Mouse (Mus musculus) MEL (cell line): ENCODE results near the gene Cyp39a1. TPM values are rescaled to one million over a fixed set of nuclear protein-coding genes. Genes with fewer than 3 reads are reported as not detected.

Source experiments
- DNase-seq: peaks from one replicate; pipeline ENCODE4 v3.0.0; 2011; ENCODE audit warnings: low read depth, low spot score
- H3K27ac ChIP-seq: 2 replicates; pipeline ENCODE4 v1.5.1; 2012; ENCODE audit warnings: low read depth, mild to moderate bottlenecking, control low read depth, low read length, moderate library complexity; ENCODE audit not compliant: control insufficient read depth
- H3K27me3 ChIP-seq, 2 experiments: fragments of 150-350 bp in 1 of 2; sonication (generic) in 1 of 2; 2 replicates each; pipeline ENCODE4 v1.6.1; 2012; ENCODE audit warnings: low read length in 2 of 2, mild to moderate bottlenecking in 2 of 2, improper control_type of control experiment in 1 of 2, moderate library complexity in 1 of 2; ENCODE audit not compliant: insufficient read depth in 2 of 2, control insufficient read depth in 1 of 2
- H3K36me3 ChIP-seq, 2 experiments: 2 replicates each; pipeline ENCODE4 v1.6.1; 2012 to 2014; ENCODE audit warnings: low read length in 2 of 2, improper control_type of control experiment in 1 of 2, inconsistent platforms in 1 of 2, mild to moderate bottlenecking in 1 of 2; ENCODE audit not compliant: insufficient read depth in 2 of 2, control insufficient read depth in 1 of 2
- H3K4me1 ChIP-seq, 2 experiments: fragments of 150-350 bp in 1 of 2; sonication (generic) in 1 of 2; 2 replicates each; pipeline ENCODE4 v1.6.1; 2012; ENCODE audit warnings: low read length in 2 of 2, improper control_type of control experiment in 1 of 2, mild to moderate bottlenecking in 1 of 2; ENCODE audit not compliant: insufficient read depth in 2 of 2, control insufficient read depth in 1 of 2
- H3K4me3 ChIP-seq, 2 experiments: fragments of 150-350 bp in 1 of 2; sonication (generic) in 1 of 2; 2 replicates each; pipeline ENCODE4 v1.5.1; 2012; ENCODE audit warnings: low read depth in 2 of 2, low read length in 2 of 2, mild to moderate bottlenecking in 2 of 2, moderate library complexity in 2 of 2, control low read depth in 1 of 2, improper control_type of control experiment in 1 of 2; ENCODE audit not compliant: control insufficient read depth in 1 of 2, insufficient read depth in 1 of 2
- H3K79me2 ChIP-seq: 2 replicates; pipeline ENCODE4 v1.6.1; 2012; ENCODE audit warnings: mild to moderate bottlenecking, low read length, moderate library complexity; ENCODE audit not compliant: control insufficient read depth, poor library complexity, insufficient read depth
- H3K9ac ChIP-seq: 2 replicates; pipeline ENCODE4 v1.6.1; 2012; ENCODE audit warnings: low read depth, mild to moderate bottlenecking, control low read depth, low read length, moderate library complexity; ENCODE audit not compliant: control insufficient read depth, poor library complexity, severe bottlenecking
- H3K9me3 ChIP-seq: fragments of 150-350 bp; sonication (generic); replicated peaks from 2 replicates; pipeline ENCODE4 v1.6.1; 2012; ENCODE audit warnings: mild to moderate bottlenecking, low read length, improper control_type of control experiment, moderate library complexity; ENCODE audit not compliant: insufficient read depth
- CHD1 ChIP-seq: IDR thresholded peaks from 2 replicates; pipeline ENCODE4 v1.6.1; 2012; ENCODE audit warnings: low read depth, mild to moderate bottlenecking, inconsistent platforms, low read length, improper control_type of control experiment
- CHD2 ChIP-seq: IDR thresholded peaks from 2 replicates; pipeline ENCODE4 v1.6.1; 2011; ENCODE audit warnings: low read length, improper control_type of control experiment
- CTCF ChIP-seq, 3 experiments: IDR thresholded peaks in 2 of 3; conservative IDR thresholded peaks in 1 of 3; 2 replicates each; pipeline ENCODE4 v1.5.1; 2011 to 2012; ENCODE audit warnings: low read length in 3 of 3, low read depth in 2 of 3, mild to moderate bottlenecking in 2 of 3, improper control_type of control experiment in 1 of 3, inconsistent platforms in 1 of 3, mixed read lengths in 1 of 3, moderate library complexity in 1 of 3; ENCODE audit not compliant: control insufficient read depth in 1 of 3, insufficient read depth in 1 of 3, poor library complexity in 1 of 3, severe bottlenecking in 1 of 3
- ELF1 ChIP-seq: IDR thresholded peaks from 2 replicates; pipeline ENCODE4 v1.6.1; 2014; ENCODE audit warnings: low read depth, mild to moderate bottlenecking, inconsistent platforms, low read length, improper control_type of control experiment, moderate library complexity
- GABPA ChIP-seq: IDR thresholded peaks from 2 replicates; pipeline ENCODE4 v1.6.1; 2012; ENCODE audit warnings: low read depth, mild to moderate bottlenecking, inconsistent platforms, low read length, improper control_type of control experiment, moderate library complexity
- GATA1 ChIP-seq: IDR thresholded peaks from 2 replicates; pipeline ENCODE4 v1.6.1; 2011; ENCODE audit warnings: low read depth, low read length, improper control_type of control experiment
- HCFC1 ChIP-seq: IDR thresholded peaks from 2 replicates; pipeline ENCODE4 v1.6.1; 2012; ENCODE audit warnings: low read depth, mild to moderate bottlenecking, inconsistent platforms, low read length, improper control_type of control experiment, moderate library complexity
- KAT2A ChIP-seq: conservative IDR thresholded peaks from 2 replicates; pipeline ENCODE4 v1.6.1; 2012; ENCODE audit warnings: low read depth, low read length, improper control_type of control experiment, inconsistent platforms
- MAX ChIP-seq: IDR thresholded peaks from 2 replicates; pipeline ENCODE4 v1.6.1; 2011; ENCODE audit warnings: low read length, improper control_type of control experiment
- MEF2A ChIP-seq: IDR thresholded peaks from 2 replicates; pipeline ENCODE4 v1.6.1; 2014; ENCODE audit warnings: low read depth, mild to moderate bottlenecking, inconsistent platforms, low read length, improper control_type of control experiment; ENCODE audit not compliant: poor library complexity, insufficient replicate concordance, severe bottlenecking; ENCODE audit errors: extremely low read depth
- MXI1 ChIP-seq: IDR thresholded peaks from 2 replicates; pipeline ENCODE4 v1.6.1; 2011; ENCODE audit warnings: mild to moderate bottlenecking, low read depth, low read length, improper control_type of control experiment
- MYB ChIP-seq: IDR thresholded peaks from 2 replicates; pipeline ENCODE4 v1.6.1; 2011; ENCODE audit warnings: mild to moderate bottlenecking, low read depth, low read length, improper control_type of control experiment
- MYC ChIP-seq: IDR thresholded peaks from 2 replicates; pipeline ENCODE4 v1.6.1; 2011; ENCODE audit warnings: low read depth, mild to moderate bottlenecking, low read length, improper control_type of control experiment, moderate library complexity
- NRF1 ChIP-seq: IDR thresholded peaks from 2 replicates; pipeline ENCODE4 v1.6.1; 2014; ENCODE audit warnings: low read depth, mild to moderate bottlenecking, inconsistent platforms, low read length, improper control_type of control experiment, moderate library complexity; ENCODE audit not compliant: poor library complexity, insufficient read depth, severe bottlenecking
- POLR2AphosphoS5 ChIP-seq: IDR thresholded peaks from 2 replicates; pipeline ENCODE4 v1.6.1; 2012; ENCODE audit warnings: low read depth, borderline replicate concordance, mild to moderate bottlenecking, inconsistent platforms, low read length, moderate library complexity, mixed read lengths
- SIN3A ChIP-seq: IDR thresholded peaks from 2 replicates; pipeline ENCODE4 v1.6.1; 2012; ENCODE audit warnings: low read length, improper control_type of control experiment, inconsistent platforms
- SMC3 ChIP-seq: IDR thresholded peaks from 2 replicates; pipeline ENCODE4 v1.6.1; 2011; ENCODE audit warnings: low read depth, low read length, improper control_type of control experiment
- TCF12 ChIP-seq: IDR thresholded peaks from 2 replicates; pipeline ENCODE4 v1.6.1; 2014; ENCODE audit warnings: low read depth, mild to moderate bottlenecking, inconsistent platforms, low read length, improper control_type of control experiment, moderate library complexity
- UBTF ChIP-seq: IDR thresholded peaks from 2 replicates; pipeline ENCODE4 v1.6.1; 2012; ENCODE audit warnings: low read depth, mild to moderate bottlenecking, inconsistent platforms, low read length, improper control_type of control experiment, moderate library complexity, borderline replicate concordance; ENCODE audit not compliant: insufficient read depth
- USF2 ChIP-seq, 2 experiments: IDR thresholded peaks; 2 replicates each; pipeline ENCODE4 v1.6.1; 2011 to 2012; ENCODE audit warnings: improper control_type of control experiment in 2 of 2, low read length in 2 of 2, borderline replicate concordance in 1 of 2, inconsistent platforms in 1 of 2, low read depth in 1 of 2, mild to moderate bottlenecking in 1 of 2; ENCODE audit not compliant: insufficient read depth in 1 of 2
- ZC3H11A ChIP-seq: IDR thresholded peaks from 2 replicates; pipeline ENCODE4 v1.6.1; 2012; ENCODE audit warnings: low read depth, mild to moderate bottlenecking, inconsistent platforms, low read length, improper control_type of control experiment
- polyA plus RNA-seq, 2 experiments: library from polyadenylated mRNA; stranded (reverse) in 1 of 2; unstranded in 1 of 2; fragments of >175 nt in 1 of 2; fragments of >200 nt in 1 of 2; gene quantifications; 2 replicates each; pipeline versions ENCODE4 v1.2.1 to v1.2.4; 2012; ENCODE audit warnings: low replicate concordance in 2 of 2, low read depth in 1 of 2; ENCODE audit not compliant: insufficient read length in 2 of 2, insufficient read depth in 1 of 2, missing spikeins in 1 of 2
- total RNA-seq: library from RNA; depleted of rRNA; stranded (reverse); fragments of 300-350 nt; gene quantifications from 2 replicates; pipeline ENCODE4 v1.2.3, GENCODE M21; 2012

The Cyp39a1 gene
- total and polyA plus RNA-seq, 3 experiments = not detected

DNA sequence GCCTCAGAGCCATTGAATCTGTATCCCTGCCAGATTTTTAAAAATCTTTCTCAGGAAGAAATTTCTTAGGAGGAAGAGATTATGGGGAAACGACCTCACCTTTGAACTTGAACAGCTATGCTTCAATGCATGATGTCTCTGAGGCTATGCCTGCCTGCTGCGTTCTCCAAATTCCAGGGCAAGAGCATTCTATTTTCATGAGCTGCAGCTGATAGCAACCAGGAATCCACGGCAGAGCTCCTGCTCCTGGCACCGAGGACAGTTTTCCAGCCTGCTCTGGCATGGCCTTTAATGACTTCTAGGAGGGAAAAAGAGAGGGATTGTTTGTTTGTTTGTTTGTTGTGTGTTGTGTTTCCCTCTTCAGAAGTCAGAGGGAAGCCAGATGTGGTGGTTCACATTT lies 77.2 kb downstream of the Cyp39a1 start:
- H3K79me2 ChIP-seq = no peaks in the 10 kb centered on the region
- no peak for DNase-seq
- no peaks in the 10 kb centered on the region for H3K27me3 ChIP-seq
- no peak overlapping the region for H3K27ac ChIP-seq
- no peak overlapping the region for H3K4me3 ChIP-seq
- H3K4me1 ChIP-seq = no peaks in the 10 kb centered on the region
- no peaks in the 10 kb centered on the region for H3K36me3 ChIP-seq
- TF ChIP-seq POLR2AphosphoS5 (no peak), HCFC1 (no peak), GABPA (no peak), MYB (no peak), NRF1 (no peak), ZC3H11A (no peak), KAT2A (no peak), MYC (no peak), MAX (no peak), CHD2 (no peak), MXI1 (no peak), CHD1 (no peak)
- no peaks in the 10 kb centered on the region for H3K9me3 ChIP-seq
- no peak overlapping the region for H3K9ac ChIP-seq

DNA sequence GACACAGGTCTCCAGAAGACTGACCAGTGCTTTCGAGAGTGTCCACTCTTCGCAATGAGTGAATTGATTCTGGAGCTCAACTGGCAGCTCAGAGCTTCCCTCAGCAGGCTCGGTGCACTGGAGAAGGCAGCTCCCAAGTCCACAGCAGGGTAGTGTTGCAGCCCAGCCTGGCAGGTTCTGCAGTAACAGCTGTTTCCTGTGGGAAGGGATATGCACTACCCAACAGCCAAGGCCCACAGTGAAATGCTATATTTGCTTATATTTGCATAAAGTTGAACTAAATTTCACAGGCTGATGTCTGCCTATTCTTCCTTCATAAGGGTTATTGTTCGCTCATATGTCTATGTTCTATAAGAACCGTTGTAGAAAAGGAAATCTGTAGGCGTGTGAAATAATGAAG lies 83.9 kb downstream of the Cyp39a1 start:
- TF ChIP-seq UBTF = no peak
- DNase-seq = no peak
- Histone ChIP-seq H3K9me3 (no peaks in the 10 kb centered on the region), H3K4me3 (no peak overlapping the region), H3K27me3 (no peaks in the 10 kb centered on the region), H3K36me3 (no peaks in the 10 kb centered on the region), H3K4me1 (no peaks in the 10 kb centered on the region), H3K27ac (no peak overlapping the region), H3K79me2 (no peaks in the 10 kb centered on the region; the same call in 1 of the 2 replicates), H3K9ac (no peak overlapping the region)

DNA sequence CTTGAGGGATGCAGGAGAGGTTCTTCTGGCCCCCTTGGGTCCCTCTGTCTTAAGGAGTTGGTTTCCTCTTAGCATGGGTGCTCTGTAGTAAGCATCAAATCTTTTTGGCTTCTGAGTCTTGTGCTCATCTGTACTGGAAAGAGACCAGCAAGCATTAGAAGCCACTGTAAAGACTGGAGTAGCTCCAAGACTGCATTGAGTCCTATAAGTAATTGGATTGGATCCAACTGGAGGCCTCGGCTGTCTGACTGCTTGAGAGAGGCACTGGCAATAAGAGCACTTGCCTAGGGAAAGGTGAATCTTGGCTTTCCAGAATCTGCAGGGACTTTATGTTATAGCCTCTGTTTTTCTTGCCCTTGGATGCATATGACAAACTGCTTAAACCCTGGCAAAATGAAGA lies 85.6 kb downstream of the Cyp39a1 start:
- no peak overlapping the region for H3K4me3 ChIP-seq
- no peaks in the 10 kb centered on the region for H3K4me1 ChIP-seq
- no peaks in the 10 kb centered on the region for H3K27me3 ChIP-seq
- H3K27ac ChIP-seq = no peak overlapping the region
- no peak overlapping the region for H3K9ac ChIP-seq
- H3K79me2 ChIP-seq = no peaks in the 10 kb centered on the region; the same call in 1 of the 2 replicates
- DNase-seq = no peak
- no peaks in the 10 kb centered on the region for H3K9me3 ChIP-seq
- no peaks in the 10 kb centered on the region for H3K36me3 ChIP-seq
- TF ChIP-seq NRF1 (no peak), GABPA (no peak), KAT2A (no peak), HCFC1 (no peak), SIN3A (no peak), MEF2A (no peak), SMC3 (no peak), USF2 (IDR thresholded peaks at IDR 0.05; ENCODE audit: borderline replicate concordance in 1 of 2, insufficient read depth in 1 of 2, low read depth in 1 of 2, low read length in 2 of 2) (no peak), CTCF (IDR thresholded peaks at IDR 0.05 in 2 of 3, conservative IDR thresholded peaks at IDR 0.05 in 1 of 3; ENCODE audit: control insufficient read depth in 1 of 3, insufficient read depth in 1 of 3, low read depth in 2 of 3, low read length in 3 of 3, poor library complexity in 1 of 3, severe bottlenecking in 1 of 3) (no peak), TCF12 (no peak), ELF1 (no peak), GATA1 (no peak)
